Mouse (Mus musculus) c-Kit-negative CD71-positive TER-119-positive erythroid progenitor cells, embryonic 14.5 days (primary cell): Measurements from ENCODE around the gene BC030870.
"Not testable (repeated sequence)": the region's sequence is repeated elsewhere in the genome, so short reads cannot be mapped to it uniquely, and the experiment has no call there.

Experiments used
- DNase-seq: peaks from one replicate; pipeline ENCODE4 v3.0.0-alpha.2; 2013; ENCODE audit warnings: low read depth, low spot score

Gene BC030870

DNA sequence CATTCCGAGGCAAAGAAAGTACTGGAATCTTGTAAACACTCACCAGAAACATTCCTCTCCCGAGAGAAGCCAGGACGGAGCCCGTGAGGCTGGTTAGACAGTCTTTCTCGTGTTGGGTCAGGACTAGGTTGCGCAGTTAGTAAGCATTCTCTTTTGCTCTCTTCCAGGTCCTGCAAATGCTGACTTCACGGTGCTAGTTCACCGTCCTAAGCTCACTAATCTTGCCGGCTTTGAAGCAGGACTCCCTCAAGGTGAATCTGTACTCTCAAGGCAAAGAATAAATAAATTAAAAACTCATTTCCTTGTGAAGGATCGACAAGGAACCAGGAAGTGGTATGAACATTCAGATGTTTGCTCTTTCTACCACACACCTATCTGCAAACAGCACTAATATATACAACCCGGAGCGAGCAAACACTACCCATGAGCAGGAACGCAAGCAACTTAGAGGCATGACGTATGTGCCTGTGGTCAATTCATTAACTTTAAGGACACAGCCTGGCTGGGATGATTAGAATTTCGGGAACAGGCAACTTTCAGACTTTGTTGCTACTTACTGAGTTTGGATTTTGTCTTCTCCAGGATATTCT lies at the start of gene BC030870:
Gene BC030870, minus strand, starts transcription at position 365 of the 590 bp plus-strand sequence.
- DNase-seq, result no peak

DNA sequence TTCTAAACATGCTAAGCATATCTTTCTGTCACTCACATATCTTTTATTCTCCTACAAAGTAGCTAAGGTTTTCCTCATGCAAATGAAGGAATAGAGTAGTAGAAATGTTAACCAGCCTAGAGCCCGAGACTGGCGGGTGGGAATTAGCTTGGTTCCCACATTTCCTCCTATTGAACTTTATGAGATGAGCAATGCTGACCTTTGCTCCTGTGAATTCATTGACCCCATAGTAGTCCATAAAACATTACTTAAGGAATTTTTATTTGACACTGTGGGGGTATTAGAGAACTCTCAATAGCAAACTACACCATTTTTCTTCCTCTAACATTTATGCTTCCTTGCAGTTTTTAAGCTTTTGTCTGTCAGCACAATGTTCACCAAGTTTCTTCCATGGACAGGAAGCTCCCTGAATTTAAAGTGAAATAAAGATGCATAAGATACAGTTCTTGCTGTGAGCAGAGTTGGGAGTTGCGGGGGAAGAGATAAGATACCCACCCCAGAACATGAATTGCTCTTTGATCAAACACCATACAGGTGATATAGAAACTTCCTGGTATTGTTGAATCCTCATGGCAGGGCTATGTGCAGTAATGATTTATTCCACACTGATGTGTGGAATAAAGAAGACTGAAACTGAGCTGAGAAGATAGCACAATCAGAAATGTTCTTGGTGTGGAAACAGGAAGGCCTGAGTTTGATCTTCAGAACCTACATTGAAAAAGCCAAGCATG lies 45.5 kb upstream of the BC030870 start:
- no peak for DNase-seq

DNA sequence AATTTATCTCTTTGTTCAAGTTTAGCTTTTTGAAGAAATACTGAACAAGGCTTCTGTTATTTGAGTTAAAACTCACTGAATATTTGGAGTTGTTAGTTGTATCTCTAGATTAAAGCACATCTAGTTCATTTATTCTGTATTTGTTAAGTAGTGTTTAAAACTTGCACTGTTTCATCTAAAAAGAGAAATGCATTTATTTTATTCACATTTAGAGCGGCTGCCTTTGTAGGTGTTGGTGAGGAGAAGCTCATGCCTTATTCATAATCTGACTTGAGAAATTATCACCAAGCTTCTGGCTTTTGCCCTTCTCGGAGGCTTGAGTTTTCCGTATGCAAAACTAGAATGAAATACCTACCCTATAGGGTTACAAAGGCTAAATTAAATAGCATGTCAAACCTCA lies 39.8 kb upstream of the BC030870 start:
- DNase-seq, result no peak

DNA sequence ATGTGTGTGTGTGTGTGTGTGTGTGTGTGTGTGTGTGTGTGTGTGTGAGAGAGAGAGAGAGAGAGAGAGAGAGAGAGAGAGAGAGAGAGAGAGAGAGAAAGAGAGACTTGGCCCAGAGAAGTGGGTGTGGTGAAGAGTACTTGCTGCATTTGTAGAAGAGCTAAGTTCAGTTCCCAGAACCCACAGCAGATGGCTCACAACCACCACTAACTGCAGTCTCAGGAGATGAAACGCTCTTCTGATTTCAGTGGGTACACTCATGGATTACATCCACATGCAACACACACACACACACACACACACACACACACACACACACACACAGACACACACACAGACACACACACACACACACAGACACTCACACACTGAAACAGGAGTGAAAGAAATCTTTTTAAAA lies 31.3 kb upstream of the BC030870 start:
- not testable (repeated sequence) for DNase-seq

DNA sequence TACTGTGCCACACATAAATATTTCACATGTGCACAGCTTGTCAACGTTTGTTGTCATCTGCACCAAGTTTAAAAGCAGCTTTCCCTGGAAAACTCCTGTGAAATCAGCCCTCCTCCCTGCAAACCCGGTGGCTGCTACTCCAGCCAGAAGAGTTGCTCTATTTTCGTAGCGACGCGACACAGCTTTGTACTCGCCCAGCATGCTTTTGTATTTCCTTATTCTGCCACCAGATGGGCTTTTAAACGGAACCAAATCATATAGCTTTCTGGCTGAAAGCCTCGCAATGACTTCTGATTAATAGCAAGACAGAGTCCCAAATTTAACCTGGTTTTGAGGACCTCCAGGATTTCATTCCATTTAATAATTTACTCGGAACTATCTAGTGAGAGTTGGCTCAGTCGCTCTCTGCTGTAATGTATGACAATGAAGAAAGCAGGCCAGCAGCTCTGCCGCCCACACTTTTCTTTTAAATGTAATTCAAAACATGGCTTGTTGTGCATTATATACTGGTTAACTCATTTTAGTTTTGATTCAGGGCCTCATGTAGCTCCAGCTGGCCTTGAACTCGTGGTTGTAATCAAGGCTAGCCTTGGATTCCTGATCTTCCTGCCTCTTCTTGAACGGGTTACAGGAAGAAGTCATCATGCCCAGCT lies 29.9 kb upstream of the BC030870 start:
- no peak for DNase-seq

DNA sequence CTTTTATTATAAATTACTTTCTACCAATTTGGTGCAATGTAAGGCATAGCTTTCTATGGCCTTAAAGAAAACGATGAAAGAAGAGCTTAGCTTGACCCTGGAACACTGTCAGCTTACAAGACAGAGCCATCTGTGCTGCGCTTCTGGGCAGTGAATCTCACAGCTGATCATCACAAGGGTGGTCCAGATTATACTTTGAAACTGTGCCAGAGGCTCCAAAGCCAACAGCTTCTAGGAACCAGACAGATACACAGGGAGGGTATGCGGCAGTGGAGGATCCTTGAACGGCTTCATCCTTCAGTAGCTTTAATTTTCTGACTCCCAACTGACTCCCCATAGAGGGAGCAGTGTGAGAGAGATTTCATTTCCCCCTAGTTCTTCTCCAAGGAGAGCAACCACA lies 28.5 kb upstream of the BC030870 start:
- no peak for DNase-seq

DNA sequence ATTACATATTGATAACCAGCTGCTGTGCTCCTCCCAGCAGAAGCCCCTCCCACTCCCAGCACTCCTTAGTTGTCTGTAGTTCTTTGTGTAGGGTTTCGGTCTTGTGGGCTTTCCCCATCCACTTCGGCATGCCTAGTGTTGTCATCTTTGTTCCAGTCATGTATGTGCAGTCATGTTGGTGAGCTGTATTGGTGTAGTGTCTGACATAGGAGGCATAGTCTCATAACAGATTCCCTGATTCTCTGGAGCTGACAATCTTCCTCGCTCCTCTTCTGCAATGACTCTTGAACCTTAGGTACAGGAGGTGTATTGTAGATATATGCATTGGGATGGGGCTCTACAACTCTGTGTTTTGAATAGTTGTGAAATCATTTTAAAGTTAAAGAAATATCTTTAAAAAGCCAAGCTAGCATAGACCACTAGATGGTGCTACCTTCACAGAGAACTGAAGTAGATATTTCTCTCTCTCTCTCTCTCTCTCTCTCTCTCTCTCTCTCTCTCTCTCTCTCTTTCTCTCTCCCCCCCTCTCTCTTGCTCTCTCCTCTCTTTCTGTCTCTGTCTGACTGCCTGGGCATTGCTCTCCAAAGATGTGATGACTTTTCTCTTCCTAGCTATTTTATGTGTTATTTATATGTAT lies 9.6 kb upstream of the BC030870 start:
- DNase-seq, result no peak

DNA sequence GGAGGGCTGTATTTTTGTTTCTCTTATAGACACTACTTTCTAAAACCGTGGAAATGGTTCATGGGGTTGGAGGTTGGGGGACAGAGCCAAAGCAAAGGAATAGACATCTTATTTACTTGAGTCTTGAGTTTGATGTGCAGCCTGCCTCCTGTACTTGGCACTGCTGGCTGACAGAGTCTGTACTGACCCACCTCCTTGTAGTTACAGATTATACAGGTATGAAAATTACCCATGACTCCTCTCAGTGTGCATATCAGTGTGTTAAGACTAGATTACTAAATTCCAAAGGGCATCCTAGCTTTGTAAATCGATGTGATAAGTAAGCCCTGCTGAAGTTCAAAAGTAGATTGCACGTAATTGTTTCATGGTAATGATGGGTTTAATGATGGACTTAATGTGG lies 2.9 kb downstream of the BC030870 start:
- DNase-seq, result no peak

DNA sequence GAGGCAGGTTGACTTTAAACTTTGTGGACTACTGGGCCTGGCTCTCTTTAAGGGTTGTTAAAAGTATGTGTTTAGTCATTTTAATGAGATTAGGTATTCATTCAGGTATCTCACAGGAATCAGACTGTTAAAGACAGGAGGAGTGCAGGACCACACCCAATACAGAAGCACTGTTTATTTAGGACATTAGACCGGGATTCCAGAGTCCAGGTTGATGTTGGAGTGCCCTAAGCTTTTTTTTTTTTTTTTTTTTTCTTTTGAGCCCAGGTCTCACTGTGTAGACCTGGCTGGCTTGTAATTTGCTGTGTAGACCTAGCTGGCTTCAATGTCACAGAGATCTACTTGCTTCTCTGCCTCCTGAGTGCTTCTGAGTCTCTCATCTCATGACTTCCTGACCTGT lies 3.3 kb downstream of the BC030870 start:
- no peak for DNase-seq

DNA sequence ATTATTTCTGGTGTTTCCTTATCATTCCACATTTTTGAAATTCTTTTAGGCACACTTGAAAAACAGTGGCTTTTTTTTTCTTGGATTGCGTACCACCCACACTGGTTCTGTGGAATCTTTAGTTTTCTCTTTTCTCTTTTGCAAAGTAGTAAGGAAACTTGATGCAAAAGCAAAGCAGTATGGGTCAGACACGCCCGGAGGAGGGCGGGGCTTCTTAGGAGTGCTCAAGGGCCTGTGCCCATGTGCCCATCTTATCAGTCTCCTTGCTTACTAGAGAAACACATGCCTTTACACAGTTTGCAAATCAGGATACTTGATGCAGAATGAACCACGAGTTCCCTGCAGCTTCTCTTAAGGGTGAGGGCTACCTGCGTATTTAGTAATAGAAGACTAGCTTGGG lies 17.3 kb downstream of the BC030870 start:
- DNase-seq, result no peak

DNA sequence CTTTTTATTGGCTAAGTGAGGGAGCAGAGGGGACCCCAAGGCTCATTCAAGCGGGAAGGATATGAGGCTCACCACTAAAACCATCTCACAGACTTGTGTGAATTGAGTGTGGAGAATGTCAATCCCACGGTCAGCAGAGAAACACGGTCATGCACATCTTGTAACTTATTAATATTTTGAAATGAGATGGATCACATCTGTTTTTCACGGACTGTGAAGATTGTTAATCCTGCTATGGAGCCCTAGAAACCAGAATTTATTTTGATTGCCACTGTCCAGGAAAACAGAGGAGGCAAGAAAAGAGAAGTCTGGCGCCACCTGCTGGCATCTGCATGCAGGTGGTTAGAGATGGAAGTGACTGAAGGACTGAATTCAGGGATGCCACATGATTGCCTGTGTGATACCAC lies 19.1 kb downstream of the BC030870 start:
- DNase-seq, result no peak

DNA sequence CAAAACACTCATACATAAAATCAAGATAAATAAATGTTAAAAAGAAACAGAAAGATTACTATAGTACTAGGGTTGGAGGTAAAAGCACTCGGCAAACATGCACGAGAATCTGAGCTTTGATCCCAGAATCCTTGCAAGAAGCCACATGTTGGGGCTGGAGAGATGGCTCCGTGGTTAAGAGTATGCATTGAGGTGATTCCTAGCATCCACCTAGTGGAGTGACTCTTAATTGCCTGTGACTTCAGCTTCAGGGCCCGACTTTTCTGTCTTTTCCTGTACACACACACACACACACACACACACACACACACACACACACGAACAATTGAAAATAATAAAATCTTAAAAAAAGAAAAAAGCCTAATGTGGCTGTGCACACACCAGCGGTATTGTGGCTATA lies 20.4 kb downstream of the BC030870 start:
- no peak for DNase-seq

DNA sequence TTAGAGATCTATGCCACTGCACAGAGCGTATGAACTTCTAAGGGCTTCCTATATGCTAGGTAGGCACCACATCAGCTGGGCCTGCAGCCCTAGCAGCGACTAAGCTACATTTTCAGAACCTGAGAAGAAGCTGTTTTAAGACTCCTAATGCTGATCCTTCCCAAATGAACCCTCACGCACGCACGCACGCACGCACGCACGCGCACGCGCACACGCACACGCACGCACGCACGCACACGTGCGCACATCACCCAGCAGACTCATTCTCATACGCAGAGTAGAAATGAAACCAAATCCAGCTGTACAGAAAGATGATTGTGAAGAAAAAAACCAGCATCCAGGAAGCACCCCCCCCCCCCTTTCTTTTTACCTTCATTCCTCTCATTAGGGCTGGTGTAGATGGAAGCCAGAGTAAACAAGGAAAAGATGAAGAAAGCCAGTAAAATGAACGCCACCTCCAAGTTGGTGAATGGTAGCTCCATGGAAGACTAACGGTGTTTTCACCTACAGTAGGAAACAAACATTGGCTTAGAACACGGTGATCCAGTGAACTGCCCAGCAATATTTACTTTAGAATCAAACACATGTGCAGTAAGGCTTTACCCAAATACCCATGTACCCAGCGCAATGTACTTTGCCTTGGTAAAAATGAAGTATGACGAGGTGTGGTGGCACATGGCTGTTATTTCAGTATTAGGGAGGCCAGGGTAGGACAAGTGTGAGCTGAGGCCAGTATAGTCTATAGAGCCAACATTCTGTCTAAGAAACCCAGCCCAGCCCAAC lies 21.2 kb downstream of the BC030870 start:
- DNase-seq, result no peak

DNA sequence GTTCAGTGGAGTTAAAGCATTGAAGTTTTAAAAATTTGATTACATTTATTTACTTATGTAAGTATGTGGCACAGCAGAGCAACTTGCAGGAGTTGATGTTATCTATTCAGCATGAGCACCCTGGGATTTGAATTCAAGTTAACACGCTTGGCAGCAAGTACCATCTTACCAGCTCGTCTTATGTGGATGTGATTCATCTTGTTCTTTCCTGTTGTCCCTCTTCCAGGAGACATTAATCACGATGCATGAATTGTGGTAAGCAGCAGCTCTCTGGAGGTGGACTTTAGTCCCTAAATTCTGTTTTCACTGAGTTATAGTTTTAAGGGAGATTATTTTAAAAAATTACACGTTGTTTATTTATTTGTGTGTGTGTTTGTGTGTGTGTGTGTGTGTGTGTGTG lies 25.3 kb downstream of the BC030870 start:
- DNase-seq, result no peak

DNA sequence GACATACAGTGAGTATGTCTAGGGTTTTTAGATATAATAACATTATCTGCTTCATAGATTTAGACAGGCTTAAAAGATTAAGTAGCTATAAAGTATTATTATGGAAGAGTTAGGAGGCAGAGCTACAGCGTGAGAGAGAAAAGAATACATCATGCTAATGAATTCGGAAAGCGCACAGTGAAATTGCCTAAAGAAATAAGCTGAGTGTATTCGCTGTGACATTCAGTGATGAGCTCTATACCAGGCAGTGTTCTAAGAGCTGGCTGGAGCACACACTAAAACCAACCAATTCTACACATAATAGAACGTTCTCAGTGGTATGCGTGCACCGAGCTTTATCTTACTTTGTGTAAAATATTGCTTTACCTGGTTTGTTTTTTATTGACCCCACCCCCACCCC lies 25.7 kb downstream of the BC030870 start:
- DNase-seq, result no peak

DNA sequence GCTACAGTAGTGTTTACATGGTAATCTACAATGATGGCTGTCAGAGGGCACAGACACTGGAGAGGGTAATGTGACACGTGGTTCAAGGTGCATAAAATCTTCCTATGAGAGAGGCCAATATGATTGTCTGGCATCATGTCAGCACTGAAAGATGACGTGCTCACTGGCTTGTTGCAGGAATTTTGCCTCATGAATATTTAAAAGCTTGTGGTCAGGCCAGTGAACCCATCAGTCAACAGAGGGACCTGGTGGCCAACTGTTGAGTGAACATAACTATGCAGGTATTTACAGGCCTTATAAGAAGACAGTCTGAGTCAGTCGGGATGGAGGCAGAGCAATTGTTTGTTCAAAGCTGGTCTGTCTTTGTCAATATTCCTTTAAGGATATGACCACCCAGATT lies 29.6 kb downstream of the BC030870 start:
- DNase-seq, result no peak

DNA sequence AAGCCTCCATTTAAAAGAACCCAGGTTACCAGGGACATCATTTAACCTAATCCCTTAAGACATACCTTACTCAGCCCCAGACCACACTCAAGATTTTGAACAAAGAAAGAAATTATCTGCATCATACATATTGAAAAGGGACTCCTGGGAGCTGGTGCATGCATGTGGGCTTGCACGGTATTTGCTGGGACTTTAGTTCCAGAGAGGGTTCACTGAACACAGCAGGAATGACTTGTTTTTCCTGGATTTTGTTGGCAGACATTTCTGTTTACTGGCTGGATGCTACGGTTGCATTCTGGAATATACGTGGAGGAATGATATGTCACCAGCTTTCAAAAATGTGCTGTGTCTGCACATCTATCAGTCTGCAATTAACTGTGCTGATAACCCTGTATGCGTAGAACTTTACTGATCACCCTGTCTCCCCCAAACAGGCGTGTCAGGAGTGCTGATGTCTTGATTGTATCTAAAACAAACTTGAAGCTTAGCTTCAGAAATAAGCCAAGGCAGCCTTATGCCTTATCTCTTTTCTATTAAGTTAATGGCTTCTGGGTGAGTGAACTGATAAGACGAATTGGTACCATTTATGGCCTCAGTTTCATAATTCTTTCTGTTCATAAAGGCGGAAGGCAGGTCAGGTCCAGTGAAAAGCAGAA lies 31.5 kb downstream of the BC030870 start:
- DNase-seq, result no peak

DNA sequence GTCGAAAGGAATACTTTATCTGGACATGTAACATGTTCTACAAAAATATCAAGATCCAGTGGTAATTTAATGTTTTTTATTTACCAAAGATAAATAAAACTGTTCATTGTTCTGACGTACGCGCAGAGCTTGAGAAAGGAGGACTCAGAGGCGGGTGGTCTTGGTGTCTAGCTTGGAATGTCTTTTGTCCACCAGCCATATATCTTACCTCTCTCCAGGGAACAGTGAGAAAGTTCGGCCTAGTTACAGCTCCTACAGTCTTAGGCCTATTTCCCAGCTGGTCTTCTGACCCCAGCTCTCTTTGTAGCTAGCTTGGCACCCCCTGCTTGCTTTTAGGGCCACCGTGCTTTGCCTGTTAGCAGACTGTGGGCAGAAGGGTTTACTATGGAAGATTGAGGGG lies 39.6 kb downstream of the BC030870 start:
- DNase-seq, result no peak

DNA sequence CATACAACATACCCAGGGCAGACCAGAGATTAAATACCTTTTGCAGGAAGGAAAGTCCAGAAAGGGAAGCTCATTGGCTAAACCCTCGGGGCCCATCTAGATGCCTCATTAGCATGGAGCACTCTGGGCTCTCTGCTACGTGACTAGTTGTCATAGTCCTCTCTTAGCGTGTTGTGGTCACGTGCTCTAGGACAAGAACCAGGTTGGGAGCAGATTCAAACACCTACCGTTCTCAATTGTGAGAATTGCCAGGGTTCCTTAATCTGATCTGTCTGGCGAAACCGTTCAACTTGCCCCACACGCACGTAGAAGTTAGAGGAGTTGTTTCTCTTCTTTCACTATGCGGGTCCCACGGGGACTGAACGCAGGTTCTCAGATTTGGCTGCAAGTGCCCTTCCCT lies 41.2 kb downstream of the BC030870 start:
- no peak for DNase-seq

DNA sequence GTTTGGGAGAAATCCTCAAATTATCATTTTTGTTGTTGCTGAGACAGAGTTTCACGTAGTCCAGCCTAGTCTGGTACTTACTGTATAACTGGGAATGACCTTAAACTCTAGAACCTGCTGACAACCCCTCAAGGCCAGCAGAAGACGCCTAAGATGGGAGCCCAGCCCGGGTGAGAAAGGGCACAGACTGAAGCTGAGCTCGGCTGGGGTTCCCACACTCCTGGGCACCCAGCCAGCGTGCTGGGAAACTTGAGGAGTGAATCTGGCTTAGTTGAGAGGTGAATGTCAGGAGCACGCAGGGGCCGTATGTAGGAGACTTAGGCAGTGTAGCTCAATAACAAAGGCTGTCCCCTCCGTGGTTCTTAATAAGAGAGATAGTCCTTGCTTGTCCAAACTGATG lies 41.7 kb downstream of the BC030870 start:
- DNase-seq, result no peak

DNA sequence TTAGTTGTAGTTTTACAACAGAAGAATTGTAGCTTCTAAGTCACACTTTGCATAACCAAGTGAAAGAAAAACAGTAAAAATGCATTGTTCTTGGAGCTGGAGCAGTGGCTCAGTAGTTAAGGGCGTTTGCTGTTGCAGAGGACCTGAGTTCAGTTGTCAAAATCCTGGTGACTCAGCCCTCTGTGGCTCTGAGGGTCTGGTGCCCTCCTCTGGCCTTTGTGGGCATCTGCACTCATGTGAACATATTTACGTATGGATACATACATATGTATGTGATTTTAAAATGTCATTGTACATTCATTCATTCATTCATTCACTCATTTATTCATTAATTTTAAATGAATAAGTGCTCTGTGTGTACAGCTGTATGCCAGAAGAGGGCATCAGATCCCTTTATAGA lies 43.7 kb downstream of the BC030870 start:
- DNase-seq, result no peak
